Mouse (Mus musculus): Measurements from ENCODE around the gene P2ry14. TPM values are rescaled to one million over a fixed set of nuclear protein-coding genes. Genes with fewer than 3 reads are reported as not detected.
"Not testable (repeated sequence)": the region's sequence is repeated elsewhere in the genome, so short reads cannot be mapped to it uniquely, and the experiment has no call there.

Gene P2ry14
- polyA plus RNA-seq, 1 experiment from 2014 or later, result 2.8 TPM

GRCm38 (mm10) chr3:59125783-59126555 lies 27.4 kb downstream of the P2ry14 start:
- no peak overlapping the region for H3K9ac ChIP-seq (ENCODE audit: low read length)
- H3K36me3 ChIP-seq (ENCODE audit: control insufficient read depth, insufficient read depth), result no peaks in the 10 kb centered on the region
- ATAC-seq (replicated peaks; ENCODE audit: extremely low read depth, insufficient read depth, low FRiP score), result 0 out of 2 replicates have a peak, but pooled peaks have one; percentile 26
- 0 out of 2 replicates have a peak overlapping the region, but pooled peaks have one; percentile 7 for H3K27ac ChIP-seq (ENCODE audit: low read length)
- WGBS, result 48% methylated on average over 7 of the region's 7 CpGs
- H3K4me3 ChIP-seq (ENCODE audit: low read length), result no peak overlapping the region
- no peaks in the 10 kb centered on the region for H3K9me3 ChIP-seq (replicated peaks; ENCODE audit: control insufficient read depth, low read length)
- H3K27me3 ChIP-seq (ENCODE audit: control insufficient read depth, insufficient read depth, low read length), result no peaks in the 10 kb centered on the region
- peaks cover 22% of the 10 kb centered on the region for H3K4me1 ChIP-seq (ENCODE audit: control insufficient read depth, insufficient read depth, low read length)
- no peak overlapping the region for H3K4me2 ChIP-seq (ENCODE audit: low read depth, low read length)

DNA sequence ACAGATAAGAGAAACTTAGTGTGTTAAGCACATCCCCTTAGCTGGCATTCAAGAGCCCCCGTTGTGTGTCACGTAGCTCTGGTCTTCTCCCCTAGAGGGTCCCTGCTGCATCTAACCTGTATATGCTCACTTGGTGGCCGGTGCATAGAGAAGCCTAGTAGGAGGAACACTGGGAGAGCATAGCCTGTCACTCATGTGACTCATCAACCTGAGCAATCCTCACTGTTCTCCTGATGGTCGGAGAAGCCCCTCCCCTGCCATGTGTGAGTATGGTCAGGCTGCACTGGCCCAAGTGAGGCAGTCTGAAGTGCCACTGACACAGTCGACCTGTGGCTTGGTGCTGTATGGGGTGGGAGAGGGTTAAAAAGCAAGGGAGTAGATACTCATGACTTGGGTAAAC lies 28.4 kb downstream of the P2ry14 start:
- no peaks in the 10 kb centered on the region for H3K27me3 ChIP-seq (ENCODE audit: control insufficient read depth, insufficient read depth, low read length)
- no peak overlapping the region for H3K9ac ChIP-seq (ENCODE audit: low read length)
- ATAC-seq (replicated peaks; ENCODE audit: extremely low read depth, insufficient read depth, low FRiP score), result no peak
- no peak overlapping the region for H3K4me3 ChIP-seq (ENCODE audit: low read length)
- no peak overlapping the region for H3K27ac ChIP-seq (ENCODE audit: low read length)
- H3K4me2 ChIP-seq (ENCODE audit: low read depth, low read length), result no peak overlapping the region
- H3K36me3 ChIP-seq (ENCODE audit: control insufficient read depth, insufficient read depth), result no peaks in the 10 kb centered on the region
- H3K9me3 ChIP-seq (replicated peaks; ENCODE audit: control insufficient read depth, low read length), result no peaks in the 10 kb centered on the region
- H3K4me1 ChIP-seq (ENCODE audit: control insufficient read depth, insufficient read depth, low read length), result peaks cover 17% of the 10 kb centered on the region
- 52% methylated on average over 5 of the region's 5 CpGs for WGBS

GRCm38 (mm10) chr3:59121780-59122449 lies 31.5 kb downstream of the P2ry14 start:
- peaks cover 17% of the 10 kb centered on the region for H3K4me1 ChIP-seq (ENCODE audit: control insufficient read depth, insufficient read depth, low read length)
- no peak overlapping the region for H3K4me2 ChIP-seq (ENCODE audit: low read depth, low read length)
- no peak overlapping the region for H3K4me3 ChIP-seq (ENCODE audit: low read length)
- H3K27ac ChIP-seq (ENCODE audit: low read length), result no peak overlapping the region; the same call in 1 of the 2 replicates
- no peak overlapping the region for H3K9ac ChIP-seq (ENCODE audit: low read length)
- no peak for ATAC-seq (replicated peaks; ENCODE audit: extremely low read depth, insufficient read depth, low FRiP score)
- no peaks in the 10 kb centered on the region for H3K27me3 ChIP-seq (ENCODE audit: control insufficient read depth, insufficient read depth, low read length)
- 62% methylated on average over 7 of the region's 7 CpGs for WGBS
- no peaks in the 10 kb centered on the region for H3K36me3 ChIP-seq (ENCODE audit: control insufficient read depth, insufficient read depth)
- H3K9me3 ChIP-seq (replicated peaks; ENCODE audit: control insufficient read depth, low read length), result no peaks in the 10 kb centered on the region

- Histone ChIP-seq H3K4me3 (ENCODE audit: low read length) (no peak overlapping the region), H3K4me2 (ENCODE audit: low read depth, low read length) (no peak overlapping the region), H3K27me3 (ENCODE audit: control insufficient read depth, insufficient read depth, low read length) (no peaks in the 10 kb centered on the region), H3K9me3 (replicated peaks; ENCODE audit: control insufficient read depth, low read length) (no peaks in the 10 kb centered on the region), H3K27ac (ENCODE audit: low read length) (peak overlapping the region; percentile 58), H3K36me3 (ENCODE audit: control insufficient read depth, insufficient read depth) (no peaks in the 10 kb centered on the region), H3K4me1 (ENCODE audit: control insufficient read depth, insufficient read depth, low read length) (peaks cover 17% of the 10 kb centered on the region), H3K9ac (ENCODE audit: low read length) (no peak overlapping the region)
- no peak for ATAC-seq (replicated peaks; ENCODE audit: extremely low read depth, insufficient read depth, low FRiP score)
- WGBS, result 47% methylated on average over 7 of the region's 7 CpGs
Measured at GRCm38 (mm10) chr3:59121067-59121730, 32.2 kb downstream of the P2ry14 start.

DNA sequence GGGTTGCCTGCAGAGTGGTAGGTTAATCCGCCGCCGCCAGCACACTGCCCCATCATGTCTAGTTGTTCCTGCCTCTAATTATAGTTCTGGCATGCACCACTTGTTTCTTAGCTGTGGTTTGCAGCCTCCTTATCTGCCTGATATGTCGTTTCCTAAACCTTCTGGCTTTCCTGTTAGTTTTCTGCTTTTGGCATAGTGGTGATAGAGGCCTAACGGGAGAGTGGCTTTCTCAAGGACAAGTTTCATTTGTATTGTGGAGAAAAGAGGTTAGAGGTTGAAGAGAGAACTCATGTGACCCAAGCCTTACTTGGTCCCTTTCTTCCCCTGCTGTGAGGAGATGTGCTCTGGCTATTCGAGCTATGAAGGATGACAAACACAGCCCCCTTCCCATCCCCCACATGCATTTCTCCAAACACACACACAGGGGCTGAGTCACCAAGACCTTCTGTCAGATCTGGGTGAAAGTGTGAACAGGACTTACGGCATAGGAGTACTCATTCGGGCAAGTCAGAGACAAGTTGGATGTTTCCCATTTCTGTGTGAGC lies 39.4 kb downstream of the P2ry14 start:
- 0 out of 2 replicates have a peak overlapping the region, but pooled peaks have one; percentile 8 for H3K4me3 ChIP-seq (ENCODE audit: low read length)
- peak overlapping the region; percentile 90 for H3K27ac ChIP-seq (ENCODE audit: low read length)
- 14% methylated on average over 8 of the region's 8 CpGs for WGBS
- peak overlapping the region; percentile 15; the same call in 1 of the 2 replicates for H3K9ac ChIP-seq (ENCODE audit: low read length)
- peaks cover 2% of the 10 kb centered on the region; the same call in 1 of the 2 replicates for H3K36me3 ChIP-seq (ENCODE audit: control insufficient read depth, insufficient read depth)
- ATAC-seq (replicated peaks; ENCODE audit: extremely low read depth, insufficient read depth, low FRiP score), result peak; percentile 88
- H3K27me3 ChIP-seq (ENCODE audit: control insufficient read depth, insufficient read depth, low read length), result no peaks in the 10 kb centered on the region
- peak overlapping the region; percentile 50 for H3K4me2 ChIP-seq (ENCODE audit: low read depth, low read length)
- H3K4me1 ChIP-seq (ENCODE audit: control insufficient read depth, insufficient read depth, low read length), result peaks cover 15% of the 10 kb centered on the region
- no peaks in the 10 kb centered on the region for H3K9me3 ChIP-seq (replicated peaks; ENCODE audit: control insufficient read depth, low read length)

- not testable (repeated sequence) for H3K4me2 ChIP-seq (ENCODE audit: low read depth, low read length); H3K9ac ChIP-seq (ENCODE audit: low read length); ATAC-seq (replicated peaks; ENCODE audit: extremely low read depth, insufficient read depth, low FRiP score); H3K36me3 ChIP-seq (ENCODE audit: control insufficient read depth, insufficient read depth); H3K27me3 ChIP-seq (ENCODE audit: control insufficient read depth, insufficient read depth, low read length); H3K4me3 ChIP-seq (ENCODE audit: low read length); H3K9me3 ChIP-seq (replicated peaks; ENCODE audit: control insufficient read depth, low read length)
- peaks cover 15% of the 10 kb centered on the region for H3K4me1 ChIP-seq (ENCODE audit: control insufficient read depth, insufficient read depth, low read length)
- 85% methylated on average over 4 of the region's 4 CpGs for WGBS
- peak overlapping the region; percentile 90 for H3K27ac ChIP-seq (ENCODE audit: low read length)
Measured at GRCm38 (mm10) chr3:59113291-59113690, 40.1 kb downstream of the P2ry14 start.

DNA sequence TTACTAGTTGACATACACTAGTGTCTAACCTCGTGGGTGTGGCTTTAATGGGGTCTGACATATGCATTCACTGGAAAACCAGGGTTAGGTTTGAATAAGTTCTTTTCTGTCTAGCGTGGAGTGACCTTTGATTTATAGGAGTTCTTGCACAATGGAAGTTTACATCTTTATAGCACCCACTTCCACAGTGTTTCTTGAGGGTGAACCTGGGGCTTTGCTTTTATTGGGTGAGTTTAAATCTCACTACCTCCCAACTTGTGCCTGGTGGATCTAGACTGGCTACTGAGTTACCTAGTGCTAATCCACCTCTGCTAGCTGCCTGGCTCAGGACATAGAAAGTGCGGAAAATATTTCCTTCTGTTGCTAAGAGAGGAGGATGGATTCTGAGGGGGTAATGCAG lies 41.5 kb downstream of the P2ry14 start:
- WGBS, result 85% methylated on average over 3 of the region's 3 CpGs
- H3K4me3 ChIP-seq (ENCODE audit: low read length), result no peak overlapping the region
- H3K36me3 ChIP-seq (ENCODE audit: control insufficient read depth, insufficient read depth), result peaks cover 2% of the 10 kb centered on the region; the same call in 1 of the 2 replicates
- H3K9me3 ChIP-seq (replicated peaks; ENCODE audit: control insufficient read depth, low read length), result no peaks in the 10 kb centered on the region
- peaks cover 15% of the 10 kb centered on the region for H3K4me1 ChIP-seq (ENCODE audit: control insufficient read depth, insufficient read depth, low read length)
- no peak overlapping the region for H3K27ac ChIP-seq (ENCODE audit: low read length)
- ATAC-seq (replicated peaks; ENCODE audit: extremely low read depth, insufficient read depth, low FRiP score), result no peak
- no peak overlapping the region for H3K4me2 ChIP-seq (ENCODE audit: low read depth, low read length)
- no peaks in the 10 kb centered on the region for H3K27me3 ChIP-seq (ENCODE audit: control insufficient read depth, insufficient read depth, low read length)
- H3K9ac ChIP-seq (ENCODE audit: low read length), result no peak overlapping the region

DNA sequence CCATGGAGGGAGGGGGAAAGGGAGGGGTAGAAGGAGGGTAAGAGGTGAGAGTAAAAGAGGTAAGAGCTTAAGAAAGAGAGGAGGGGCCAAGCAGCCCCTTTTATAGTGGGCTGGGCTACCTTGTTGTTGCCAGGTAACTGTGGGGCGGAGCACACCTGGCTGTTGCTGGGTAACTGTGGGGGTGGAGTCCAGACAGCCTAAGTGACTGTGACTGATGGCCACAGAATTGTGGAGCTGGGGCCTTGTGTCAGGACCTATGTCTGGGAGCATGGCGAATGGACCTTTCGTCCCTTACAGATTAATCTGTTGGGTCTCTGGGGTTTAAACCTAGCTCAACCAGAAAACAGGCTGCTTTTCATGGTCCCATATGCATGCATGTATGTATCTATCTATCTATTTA lies 43.6 kb downstream of the P2ry14 start:
- H3K9ac ChIP-seq (ENCODE audit: low read length); H3K4me2 ChIP-seq (ENCODE audit: low read depth, low read length); ATAC-seq (replicated peaks; ENCODE audit: extremely low read depth, insufficient read depth, low FRiP score); H3K36me3 ChIP-seq (ENCODE audit: control insufficient read depth, insufficient read depth); H3K27me3 ChIP-seq (ENCODE audit: control insufficient read depth, insufficient read depth, low read length); H3K27ac ChIP-seq (ENCODE audit: low read length); H3K4me3 ChIP-seq (ENCODE audit: low read length); H3K9me3 ChIP-seq (replicated peaks; ENCODE audit: control insufficient read depth, low read length): not testable (repeated sequence)
- H3K4me1 ChIP-seq (ENCODE audit: control insufficient read depth, insufficient read depth, low read length), result peaks cover 16% of the 10 kb centered on the region
- 92% methylated on average over 3 of the region's 3 CpGs for WGBS

Measured in heart, embryonic 16.5 days (tissue).